Mouse (Mus musculus): ENCODE results near the gene Gm20696.

- TF ChIP-seq CTCF (IDR thresholded peaks at IDR 0.05; ENCODE audit: borderline replicate concordance, extremely low read depth, insufficient read depth, insufficient read length) (no peak), POLR2A (IDR thresholded peaks at IDR 0.05; ENCODE audit: borderline replicate concordance, extremely low read depth, insufficient read depth, insufficient read length, poor library complexity, severe bottlenecking) (no peak)
Observed at GRCm38 (mm10) chr6:99503741-99504140, 162.9 kb downstream of the Gm20696 start.

Data from brain, embryonic 14.5 days (tissue).